Mouse (Mus musculus) liver, embryonic 13.5 days (tissue): ENCODE data around the gene Nfkbie. TPM values are rescaled to one million over a fixed set of nuclear protein-coding genes. Genes with fewer than 3 reads are reported as not detected.

Experiments used
- polyA plus RNA-seq: library from polyadenylated mRNA; unstranded; fragments of >200 nt; fragmentation: Nextera tagmentation; extraction: Ambion mirVana; gene quantifications from 2 replicates; pipeline ENCODE4 v1.2.1, GENCODE M21; 2015

Gene Nfkbie
- polyA plus RNA-seq, 1 experiment from 2014 or later, result 1.4 TPM

Other genes starting within 250 kb of the Nfkbie start
- gene Cdc5l, start 122.0 kb upstream of the Nfkbie start, polyA plus RNA-seq, result 36.4 and 41.5 TPM in 2 replicates
- 0.06 and 0.18 TPM in 2 replicates for gene Spats1, start 80.3 kb upstream of the Nfkbie start, polyA plus RNA-seq
- gene Aars2, start 48.9 kb upstream of the Nfkbie start, polyA plus RNA-seq, result 8.6 and 9.4 TPM in 2 replicates
- not detected in 2 replicates for gene Tcte1, start 32.3 kb upstream of the Nfkbie start, polyA plus RNA-seq
- 0.14 and 0.17 TPM in 2 replicates for gene Tmem151b, start 6.0 kb upstream of the Nfkbie start, polyA plus RNA-seq
- 58.0 and 58.6 TPM in 2 replicates for gene Slc35b2, start 8.2 kb downstream of the Nfkbie start, polyA plus RNA-seq
- gene Hsp90ab1, start 17.6 kb downstream of the Nfkbie start, polyA plus RNA-seq, result 1,012 and 1,064 TPM in 2 replicates
- 215 and 233 TPM in 2 replicates for gene Slc29a1, start 43.9 kb downstream of the Nfkbie start, polyA plus RNA-seq
- gene Mymx, start 46.4 kb downstream of the Nfkbie start, polyA plus RNA-seq, result 0.42 and 0.59 TPM in 2 replicates
- 0.05 and 0.09 TPM in 2 replicates for gene Capn11, start 103.6 kb downstream of the Nfkbie start, polyA plus RNA-seq
- gene Mrpl14, start 130.6 kb downstream of the Nfkbie start, polyA plus RNA-seq, result 123 and 133 TPM in 2 replicates
- gene Tmem63b, start 131.2 kb downstream of the Nfkbie start, polyA plus RNA-seq, result 7.7 and 8.3 TPM in 2 replicates
- not detected in 2 replicates for gene 1600014C23Rik, start 178.1 kb downstream of the Nfkbie start, polyA plus RNA-seq